Mouse (Mus musculus) neutrophil, adult 5-6 weeks (primary cell): ENCODE results near the gene Hist1h4c. TPM values are rescaled to one million over a fixed set of nuclear protein-coding genes. Genes with fewer than 3 reads are reported as not detected.
"Not testable (repeated sequence)": the region's sequence is repeated elsewhere in the genome, so short reads cannot be mapped to it uniquely, and the experiment has no call there.

Experiments used
- ATAC-seq: fragments of 151-379, 151-347 bp; 2 replicates; pipeline ENCODE4 v1.8.0; 2017; ENCODE audit warnings: mild to moderate bottlenecking, moderate TSS enrichment; ENCODE audit not compliant: insufficient number of reproducible peaks, poor library complexity, low FRiP score, severe bottlenecking; ENCODE audit errors: extremely low read depth
- total RNA-seq: library from RNA; stranded (forward); fragments of 200-1000 nt; gene quantifications from 2 replicates; pipeline ENCODE4 v1.2.3, GENCODE M21; 2017

Gene Hist1h4c
- total RNA-seq, 1 experiment from 2014 or later, result 116 TPM

DNA sequence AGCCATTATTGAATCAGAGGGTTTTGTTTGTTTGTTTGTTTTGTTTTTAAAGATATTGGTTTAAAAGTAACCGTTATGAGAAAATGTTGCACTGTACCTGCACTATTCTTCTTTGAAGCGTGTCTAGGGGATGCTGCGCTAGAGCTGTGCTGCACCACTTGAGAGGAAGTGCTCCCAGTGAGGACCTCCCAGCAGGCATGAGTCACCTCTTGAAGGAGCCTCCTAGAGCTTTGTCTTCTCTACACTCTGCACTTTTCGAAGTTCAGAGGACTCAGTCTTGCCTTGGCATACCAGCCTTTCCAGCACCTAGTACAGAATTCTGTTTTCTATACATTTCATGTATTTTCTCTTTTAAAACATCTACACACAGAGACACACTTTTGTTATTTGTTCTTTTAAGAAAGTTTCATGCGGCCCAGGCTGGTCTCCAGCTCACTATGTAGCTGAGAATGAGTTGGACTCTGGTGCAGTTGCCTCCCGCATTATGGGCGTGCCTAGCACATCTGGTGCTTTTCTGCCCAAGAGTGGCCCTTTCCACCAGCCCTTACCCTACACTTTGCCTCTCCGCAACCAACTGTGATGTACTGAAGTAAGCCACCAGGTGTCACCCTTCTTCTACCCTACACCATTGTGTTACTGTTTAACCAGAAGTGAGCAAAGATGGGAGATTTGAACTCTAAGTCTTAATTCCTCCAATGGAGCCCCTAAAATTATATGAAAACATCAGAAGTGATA is 2.7 kb upstream of the Hist1h4c start:
- peak; percentile 77 for ATAC-seq

DNA sequence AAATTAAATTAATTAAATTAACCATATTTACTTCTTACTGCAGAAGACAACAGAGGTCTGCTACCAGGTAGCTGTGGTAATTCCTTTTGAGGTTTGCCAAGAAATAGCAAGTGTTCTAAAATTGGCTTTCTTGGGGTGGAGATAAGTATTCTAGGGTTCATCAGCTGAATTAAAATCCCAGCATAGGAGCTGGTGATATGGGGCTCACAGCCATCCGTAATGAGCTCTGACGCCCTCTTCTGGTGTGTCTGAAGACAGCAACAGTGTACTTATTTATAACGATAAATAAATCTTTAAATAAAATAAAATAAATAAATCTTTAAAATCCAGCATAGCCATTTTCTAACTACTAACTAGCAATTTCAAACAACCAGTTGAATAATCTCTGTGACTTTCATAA is 1.5 kb upstream of the Hist1h4c start:
- no peak for ATAC-seq

DNA sequence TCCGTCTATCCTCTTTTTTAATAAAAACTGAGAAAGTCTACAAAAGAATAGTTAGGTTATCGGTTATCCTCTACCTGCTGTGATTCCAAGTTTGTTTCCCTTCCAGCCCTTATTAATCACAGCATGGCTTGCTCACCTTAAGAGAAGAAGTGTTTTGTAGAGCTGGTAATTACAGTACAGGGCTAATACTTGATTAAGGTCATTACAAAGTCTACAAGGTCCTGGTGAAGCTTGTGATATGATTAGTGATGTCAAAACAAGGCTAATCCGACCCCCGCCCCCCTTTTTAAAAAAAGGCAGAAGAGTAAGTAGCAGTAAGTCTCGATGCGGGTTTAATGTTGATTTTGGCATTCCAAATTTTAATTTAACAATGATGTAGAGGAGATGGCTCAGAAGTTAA is 742 bp upstream of the Hist1h4c start:
- no peak for ATAC-seq

DNA sequence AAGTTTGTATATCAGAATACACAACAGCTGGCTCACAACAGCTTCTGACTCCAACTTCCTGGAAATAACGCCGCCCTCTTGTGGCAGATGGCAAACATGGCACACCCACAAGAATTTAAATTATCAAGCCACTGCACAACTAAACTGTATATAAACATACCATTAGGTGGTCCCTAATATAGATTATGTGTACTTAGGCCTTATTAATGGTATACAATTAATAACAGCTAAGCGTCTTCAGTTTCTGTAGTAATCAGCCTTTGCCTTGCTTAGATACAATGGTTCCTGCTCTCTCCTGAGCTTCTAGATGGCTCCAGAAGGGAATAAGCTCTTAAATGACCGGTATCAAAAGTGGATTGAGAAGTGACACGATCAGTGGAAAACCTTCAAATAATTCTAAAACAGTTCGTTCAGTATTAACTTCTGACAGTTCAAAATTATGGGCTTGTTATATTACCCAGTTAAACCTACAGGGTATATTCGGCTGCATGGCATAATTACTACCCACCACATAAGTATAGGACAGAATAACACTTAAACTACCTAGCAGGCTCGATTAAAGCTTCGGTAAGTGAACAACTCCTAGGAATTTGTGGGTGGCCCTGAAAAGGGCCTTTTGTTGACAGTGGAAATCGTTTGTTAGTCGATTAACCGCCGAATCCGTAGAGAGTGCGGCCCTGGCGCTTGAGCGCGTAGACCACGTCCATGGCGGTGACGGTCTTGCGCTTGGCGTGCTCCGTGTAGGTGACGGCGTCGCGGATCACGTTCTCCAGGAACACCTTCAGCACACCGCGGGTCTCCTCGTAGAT is 559 bp downstream of the Hist1h4c start:
- peak; percentile 43; the same call in 1 of the 2 replicates for ATAC-seq

DNA sequence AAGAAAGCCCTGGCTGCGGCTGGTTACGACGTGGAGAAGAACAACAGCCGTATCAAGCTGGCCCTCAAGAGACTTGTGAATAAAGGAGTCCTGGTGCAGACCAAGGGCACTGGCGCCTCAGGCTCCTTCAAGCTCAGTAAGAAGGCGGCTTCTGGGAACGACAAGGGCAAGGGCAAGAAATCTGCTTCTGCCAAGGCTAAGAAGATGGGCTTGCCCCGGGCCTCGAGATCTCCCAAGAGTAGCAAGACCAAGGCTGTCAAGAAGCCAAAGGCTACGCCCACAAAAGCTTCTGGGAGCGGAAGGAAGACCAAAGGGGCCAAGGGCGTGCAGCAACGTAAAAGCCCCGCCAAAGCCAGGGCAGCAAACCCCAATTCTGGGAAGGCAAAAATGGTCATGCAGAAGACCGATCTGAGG is 2.2 kb downstream of the Hist1h4c start:
- ATAC-seq, result no peak

DNA sequence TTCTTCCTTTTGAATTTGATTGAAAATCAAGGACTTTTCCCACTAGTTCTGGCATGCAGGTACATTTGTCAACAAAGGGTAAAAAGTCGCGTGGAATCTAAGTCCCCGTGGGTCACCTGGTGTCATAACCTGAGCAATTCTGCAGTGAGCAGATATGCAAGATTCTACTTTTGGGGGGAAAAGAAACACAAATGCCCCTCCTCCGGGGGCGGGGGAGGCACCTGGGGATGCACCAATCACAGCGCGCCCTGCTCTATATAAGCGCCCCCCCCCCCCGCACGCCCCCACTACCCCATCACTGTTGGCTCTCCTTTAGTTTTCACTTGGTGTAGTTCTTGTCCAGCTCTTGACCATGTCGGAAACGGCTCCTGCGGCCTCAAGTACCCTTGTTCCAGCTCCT is 2.7 kb downstream of the Hist1h4c start, which contains the start of gene Hist1h1t:
Gene Hist1h1t, plus strand, starts transcription at position 301 of the 400 bp plus-strand sequence.
- ATAC-seq, result no peak

DNA sequence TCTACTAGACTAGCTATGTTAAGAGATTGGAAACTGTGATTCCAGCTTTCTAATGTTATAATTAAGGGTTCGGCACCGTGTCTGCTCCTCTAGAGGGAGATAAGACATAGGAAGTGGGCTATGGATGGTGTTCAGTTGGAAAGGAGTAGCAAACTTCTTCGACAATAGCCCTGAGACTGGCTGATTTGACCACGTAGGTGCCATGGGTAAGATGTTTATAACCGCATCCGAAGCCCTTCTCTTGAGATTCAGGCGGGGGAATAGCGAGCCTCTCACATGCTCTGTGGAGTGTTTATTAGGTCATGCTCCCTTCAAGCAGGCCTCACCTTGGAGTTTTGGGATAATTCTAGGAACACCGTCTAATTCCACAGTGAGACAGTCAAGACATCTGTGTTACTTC is 3.3 kb downstream of the Hist1h4c start:
- ATAC-seq, result no peak

DNA sequence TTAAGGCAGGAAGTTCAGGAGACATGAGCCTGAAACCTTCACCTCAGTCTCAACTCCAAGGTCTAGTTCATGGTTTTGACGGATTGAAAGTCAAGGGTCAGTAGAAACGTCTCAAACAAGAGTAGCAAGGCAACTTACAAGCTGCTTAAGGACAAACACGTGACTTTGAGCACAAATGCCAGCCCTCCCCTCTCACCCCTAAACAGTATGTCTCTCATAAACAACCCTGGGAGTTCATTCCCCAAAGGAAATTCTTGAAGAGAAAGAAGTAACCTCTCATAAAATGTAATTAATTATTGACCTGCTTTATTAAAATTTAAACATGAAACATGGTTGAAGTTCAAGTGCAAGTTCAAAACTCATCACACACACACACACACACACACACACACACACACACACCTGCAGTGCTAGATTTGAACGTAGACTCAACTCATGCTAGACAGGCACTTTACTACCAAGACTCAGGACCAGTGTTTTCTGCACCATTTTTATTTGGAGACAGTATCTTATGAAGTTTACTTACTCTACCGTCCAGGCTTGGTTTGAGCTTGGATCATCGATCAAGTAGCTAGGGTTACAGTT is 4.3 kb downstream of the Hist1h4c start:
- no peak for ATAC-seq

DNA sequence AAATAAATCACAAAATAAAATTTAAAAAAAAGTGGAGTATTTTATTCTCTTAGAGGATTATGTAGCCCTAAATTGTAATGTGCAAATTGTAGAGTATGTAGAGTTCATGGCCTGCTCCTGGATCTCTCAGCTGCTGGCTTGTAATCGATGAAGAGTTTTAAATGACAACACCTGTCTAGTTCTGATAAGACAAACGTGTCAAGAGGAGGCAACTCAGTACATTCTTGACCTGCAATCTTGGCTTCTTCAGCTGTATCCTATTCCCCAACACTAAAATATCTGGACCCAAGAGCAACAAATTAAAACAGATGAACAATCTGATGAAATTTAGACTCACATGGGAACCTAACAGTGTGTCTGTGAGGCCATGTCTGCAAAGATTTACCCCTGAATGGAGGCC is 8.8 kb downstream of the Hist1h4c start:
- no peak for ATAC-seq

DNA sequence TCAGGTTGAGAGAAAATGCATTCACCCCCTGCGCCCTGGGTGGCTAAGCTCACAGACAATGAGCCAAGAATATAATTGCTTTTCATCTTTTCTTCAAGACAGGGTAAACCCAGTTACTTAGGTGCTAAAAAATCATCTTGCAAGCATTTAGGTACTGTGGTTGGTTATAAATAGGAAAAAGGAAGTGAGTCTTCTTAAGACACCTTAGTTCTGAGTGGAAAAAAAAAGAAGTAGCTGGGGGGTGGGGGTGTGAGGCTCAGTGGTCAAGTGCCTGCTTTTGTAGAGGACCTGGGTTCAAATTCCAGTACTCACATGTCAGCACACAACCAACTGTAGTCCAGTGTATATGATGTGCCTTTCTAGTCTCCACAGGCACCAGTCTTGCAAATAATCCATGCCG is 9.3 kb downstream of the Hist1h4c start:
- ATAC-seq, result no peak

DNA sequence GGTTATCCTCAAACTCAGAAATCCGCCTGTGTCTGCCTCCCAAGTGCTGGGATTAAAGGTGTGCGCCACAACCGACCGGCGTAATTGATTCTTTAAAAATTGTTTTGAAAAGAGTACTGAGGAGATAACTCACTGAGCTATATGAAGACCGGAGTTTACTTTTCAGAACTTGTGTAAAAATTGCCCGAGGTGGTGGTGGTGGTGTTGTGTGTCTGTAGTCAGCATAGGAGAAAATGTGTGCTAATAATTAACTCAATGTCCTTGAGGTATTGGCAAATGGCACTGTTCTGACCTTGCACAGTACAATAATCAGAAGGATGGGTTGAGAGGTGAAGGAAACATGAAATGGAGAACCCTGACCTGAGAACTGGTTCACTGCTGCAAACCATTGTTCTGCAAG is 10.3 kb downstream of the Hist1h4c start:
- ATAC-seq, result no peak

DNA sequence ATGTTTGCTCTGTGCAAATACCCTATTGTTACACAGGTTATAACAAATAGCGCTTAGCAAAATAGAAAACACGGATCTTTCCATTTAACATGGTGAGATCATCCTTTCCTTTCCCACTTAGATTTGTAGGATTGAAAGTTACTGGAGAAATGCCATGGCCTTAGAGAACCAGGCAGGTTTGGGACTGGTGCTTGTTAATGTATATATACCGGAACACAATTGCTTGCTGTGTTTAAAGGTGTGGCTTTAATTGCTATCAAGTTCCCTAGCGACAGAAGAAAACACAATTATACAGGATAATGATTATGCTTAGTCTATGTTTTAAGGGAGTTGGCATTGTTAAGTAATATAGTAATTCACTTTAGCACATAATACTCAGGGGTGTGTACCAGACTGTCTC is 11.1 kb downstream of the Hist1h4c start:
- ATAC-seq, result no peak

DNA sequence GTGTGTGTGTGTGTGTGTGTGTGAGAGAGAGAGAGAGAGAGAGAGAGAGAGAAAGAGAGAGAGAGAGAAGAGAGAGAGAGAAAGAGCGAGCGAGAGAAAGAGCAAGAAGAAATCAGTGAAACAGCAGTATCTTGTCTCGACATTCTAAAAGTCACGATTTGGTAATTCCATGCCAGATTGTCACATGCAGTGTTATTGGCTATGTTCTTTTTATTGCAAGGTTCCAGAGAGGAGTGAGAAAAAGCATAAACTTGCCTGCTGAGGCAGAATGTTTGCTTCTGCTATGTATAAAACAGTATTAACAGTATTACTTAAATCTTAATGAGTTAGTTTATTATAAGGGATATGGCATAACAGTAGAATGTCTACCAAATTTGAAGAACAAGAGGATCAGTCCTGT is 12.3 kb downstream of the Hist1h4c start:
- ATAC-seq, result no peak

DNA sequence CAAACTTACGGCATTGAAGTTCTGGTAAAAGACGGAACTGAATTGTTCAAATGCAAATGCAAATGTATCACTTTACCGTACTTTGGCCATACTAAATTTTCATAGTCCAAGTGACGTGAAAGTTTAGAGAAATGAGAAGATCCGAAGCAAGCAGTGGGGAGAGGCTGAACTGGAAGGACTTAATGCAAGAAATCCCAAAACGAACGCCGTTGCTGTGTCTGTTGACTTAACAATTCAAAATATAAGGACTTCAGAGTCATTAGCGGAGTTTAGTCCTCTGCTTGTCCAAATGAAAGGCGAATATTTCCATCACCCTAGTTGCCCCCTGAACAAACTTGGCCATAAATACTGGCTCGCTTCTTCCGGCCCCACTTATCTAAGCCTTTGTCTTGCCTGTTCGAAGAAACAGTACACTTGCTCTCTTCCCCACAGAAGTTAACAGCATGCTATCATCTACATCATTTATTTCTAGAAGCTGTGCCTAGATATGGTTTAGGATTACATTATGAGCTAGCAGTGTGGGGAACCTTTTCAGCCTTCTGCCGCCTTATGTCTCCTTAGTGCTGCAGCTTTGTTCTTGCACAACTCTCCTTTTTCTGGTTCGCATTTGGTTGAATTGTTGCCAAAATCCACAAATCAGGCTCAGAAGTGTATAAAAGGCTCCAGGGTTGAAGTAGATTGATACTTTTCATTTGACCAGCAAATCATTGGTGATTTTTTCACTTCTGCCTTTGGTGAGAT is 13.0 kb downstream of the Hist1h4c start:
- no peak for ATAC-seq

DNA sequence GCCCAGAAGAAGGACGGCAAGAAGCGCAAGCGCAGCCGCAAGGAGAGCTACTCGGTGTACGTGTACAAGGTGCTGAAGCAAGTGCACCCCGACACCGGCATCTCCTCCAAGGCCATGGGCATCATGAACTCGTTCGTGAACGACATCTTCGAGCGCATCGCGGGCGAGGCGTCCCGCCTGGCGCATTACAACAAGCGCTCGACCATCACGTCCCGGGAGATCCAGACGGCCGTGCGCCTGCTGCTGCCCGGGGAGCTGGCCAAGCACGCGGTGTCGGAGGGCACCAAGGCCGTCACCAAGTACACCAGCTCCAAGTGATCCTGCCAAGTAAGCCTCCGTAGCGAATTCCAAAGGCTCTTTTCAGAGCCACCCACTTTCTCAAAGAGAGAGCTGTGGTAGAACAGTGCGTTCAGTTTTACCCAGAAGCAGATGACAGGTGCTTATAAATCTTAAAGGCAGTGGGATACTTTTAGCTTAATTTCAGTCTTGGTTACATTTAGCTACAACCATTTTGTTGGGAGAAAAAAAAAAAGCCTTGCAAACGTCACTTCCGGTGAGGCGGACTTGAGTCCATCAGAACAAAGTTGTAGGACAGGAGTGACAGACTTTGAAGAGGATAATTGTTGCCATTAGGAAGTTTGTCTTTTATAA is 13.8 kb downstream of the Hist1h4c start:
- not testable (repeated sequence) for ATAC-seq

DNA sequence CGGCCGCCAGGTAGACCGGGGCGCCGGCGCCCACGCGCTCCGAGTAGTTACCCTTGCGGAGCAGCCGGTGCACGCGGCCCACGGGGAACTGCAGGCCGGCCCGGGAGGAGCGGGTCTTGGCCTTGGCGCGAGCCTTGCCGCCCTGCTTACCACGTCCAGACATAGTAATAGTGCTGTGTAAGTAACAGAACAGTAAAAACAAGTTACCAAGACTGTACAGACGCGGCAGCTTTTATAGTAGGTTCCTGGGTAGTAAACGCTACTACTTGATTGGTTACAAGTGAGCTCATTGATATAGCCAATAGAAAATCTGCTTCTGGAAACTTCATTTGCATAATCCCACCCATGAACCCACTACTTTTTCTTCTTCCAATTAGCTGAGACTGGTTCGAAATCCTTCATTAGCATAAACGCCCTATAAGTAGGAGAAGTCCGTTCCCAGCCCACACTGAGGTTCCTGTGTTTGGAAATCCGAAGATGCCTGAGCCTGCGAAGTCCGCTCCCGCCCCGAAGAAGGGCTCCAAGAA is 14.4 kb downstream of the Hist1h4c start, which contains the start of the genes Hist1h2ac and Hist1h2bc:
Gene Hist1h2ac, minus strand, starts transcription at position 194 of the 527 bp plus-strand sequence.
Gene Hist1h2bc, plus strand, starts transcription at position 445 of the 527 bp plus-strand sequence.
- peak; percentile 91 for ATAC-seq

DNA sequence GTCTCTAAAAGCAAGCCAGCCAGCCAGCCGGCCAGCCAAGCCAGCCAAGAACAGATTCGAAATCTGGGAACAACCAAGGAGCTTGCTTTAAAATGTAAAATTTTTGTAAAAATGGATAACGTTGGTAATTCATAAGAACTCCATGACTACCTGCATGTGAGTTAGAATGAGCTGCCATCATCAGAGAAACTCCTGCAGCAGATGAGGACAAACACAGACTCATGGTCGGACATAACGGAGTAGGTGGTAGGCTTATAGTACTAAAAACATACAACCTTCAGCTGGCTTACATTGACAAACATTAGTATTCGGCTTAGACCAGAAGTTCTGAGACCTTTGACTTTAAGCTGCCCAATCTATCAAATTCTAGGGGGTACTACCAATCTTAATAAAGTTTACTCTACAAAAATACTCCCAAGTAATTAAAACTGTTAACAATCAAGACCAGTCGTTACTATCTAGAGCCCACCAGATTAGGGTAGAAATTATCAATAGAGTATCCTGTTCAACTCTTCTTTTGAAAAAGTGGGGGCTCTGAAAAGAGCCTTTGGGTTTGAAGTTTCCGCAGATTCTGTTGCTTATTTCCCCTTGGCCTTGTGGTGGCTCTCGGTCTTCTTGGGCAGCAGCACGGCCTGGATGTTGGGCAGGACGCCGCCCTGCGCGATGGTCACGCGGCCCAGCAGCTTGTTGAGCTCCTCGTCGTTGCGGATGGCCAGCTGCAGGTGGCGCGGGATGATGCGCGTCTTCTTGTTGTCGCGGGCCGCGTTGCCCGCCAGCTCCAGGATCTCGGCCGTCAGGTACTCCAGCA is 15.1 kb downstream of the Hist1h4c start:
- ATAC-seq, result not testable (repeated sequence)

DNA sequence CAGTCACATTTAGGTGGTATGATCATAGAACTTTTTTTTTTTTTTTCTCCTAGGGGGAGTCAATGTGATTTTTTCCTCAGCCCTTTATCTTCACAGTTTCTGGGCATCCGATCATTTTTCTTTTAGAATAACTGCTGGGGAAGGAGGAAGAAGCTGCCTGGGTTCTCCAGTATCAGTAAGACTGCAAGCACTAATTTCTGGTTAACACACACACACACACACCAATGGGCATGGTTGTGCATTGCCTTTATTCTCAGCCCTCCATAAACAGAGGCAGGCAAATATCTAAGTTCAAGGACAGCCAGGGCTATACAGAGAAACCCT is 15.7 kb downstream of the Hist1h4c start:
- no peak for ATAC-seq
